Mouse (Mus musculus) kidney, adult 18-20 months (tissue): Measurements from ENCODE around the gene Jmjd6.

Experiments
- DNase-seq: peaks from one replicate; pipeline ENCODE4 v3.0.0; 2021

Jmjd6 gene

GRCm38 (mm10) chr11:116823255-116823654, 20.0 kb downstream of the Jmjd6 start:
- DNase-seq, result no peak

- no peak for DNase-seq
These were observed 20.6 kb downstream of the Jmjd6 start for GRCm38 (mm10) chr11:116822626-116823025.

GRCm38 (mm10) chr11:116822215-116822614, 21.0 kb downstream of the Jmjd6 start:
- DNase-seq, result no peak

GRCm38 (mm10) chr11:116821057-116821940, 21.9 kb downstream of the Jmjd6 start:
- no peak for DNase-seq

- no peak for DNase-seq
These were observed 23.2 kb downstream of the Jmjd6 start for GRCm38 (mm10) chr11:116819932-116820593.

GRCm38 (mm10) chr11:116818722-116819121, 24.5 kb downstream of the Jmjd6 start:
- no peak for DNase-seq

GRCm38 (mm10) chr11:116817567-116817966, 25.7 kb downstream of the Jmjd6 start:
- DNase-seq, result no peak

- no peak for DNase-seq
These were observed 26.5 kb downstream of the Jmjd6 start for GRCm38 (mm10) chr11:116816769-116817168.

GRCm38 (mm10) chr11:116814884-116815415, 28.3 kb downstream of the Jmjd6 start:
- no peak for DNase-seq

- peak; percentile 43 for DNase-seq
These were observed 29.0 kb downstream of the Jmjd6 start for GRCm38 (mm10) chr11:116814076-116814883.

GRCm38 (mm10) chr11:116813610-116814009, 29.6 kb downstream of the Jmjd6 start:
- DNase-seq, result no peak

GRCm38 (mm10) chr11:116812793-116813529, 30.3 kb downstream of the Jmjd6 start:
- no peak for DNase-seq

GRCm38 (mm10) chr11:116810983-116811901, 32.0 kb downstream of the Jmjd6 start:
- peak; percentile 37 for DNase-seq

GRCm38 (mm10) chr11:116810528-116810927, 32.7 kb downstream of the Jmjd6 start:
- DNase-seq, result no peak

- DNase-seq, result no peak
These were observed 33.7 kb downstream of the Jmjd6 start for GRCm38 (mm10) chr11:116809520-116809919.

- DNase-seq, result no peak
These were observed 34.3 kb downstream of the Jmjd6 start for GRCm38 (mm10) chr11:116808811-116809395.

- DNase-seq, result peak; percentile 89
These were observed 35.2 kb downstream of the Jmjd6 start for GRCm38 (mm10) chr11:116807938-116808606.

- DNase-seq, result no peak
These were observed 35.7 kb downstream of the Jmjd6 start for GRCm38 (mm10) chr11:116807526-116807925.

GRCm38 (mm10) chr11:116807116-116807515, 36.1 kb downstream of the Jmjd6 start:
- no peak for DNase-seq
